12 mouse cellular contexts compared by ENCODE assay signal in genomic region chr5:124166741-124167140, GRCm38 (mm10). TPM values are rescaled to one million over a fixed set of nuclear protein-coding genes. Genes with fewer than 3 reads are reported as not detected.
A peak's percentile ranks its signal among the peaks of the same experiment; 100 is the strongest.
DNase-seq lines count a peak whose midpoint lies in the region; ATAC-seq lines count a peak whose summit lies in the region.
"Had no signal": no experiment of that assay in that cellular context is flagged by ENCODE, and none has a peak within 500 bp of the region (broad histone marks: within the 10 kb centered on the region; RNA-seq: fewer than 3 reads in every experiment).

No protein-coding gene starts in this region.

- peaks cover 79% of the 10 kb centered on the region for H3K4me1 ChIP-seq in heart, embryonic 16.5 days (ENCODE audit: control insufficient read depth, insufficient read depth, low read length)
- H3K4me1 ChIP-seq in limb, embryonic 12.5 days (replicated peaks) = peaks cover 53% of the 10 kb centered on the region

- no peaks in the 10 kb centered on the region for H3K27me3 ChIP-seq in heart, embryonic 16.5 days (ENCODE audit: control insufficient read depth, insufficient read depth, low read length)
- no peaks in the 10 kb centered on the region for H3K27me3 ChIP-seq in limb, embryonic 12.5 days

- H3K4me3 ChIP-seq in heart, embryonic 16.5 days (ENCODE audit: low read length) = no peak overlapping the region
- no peak overlapping the region for H3K4me3 ChIP-seq in limb, embryonic 12.5 days (replicated peaks)

- DNase-seq in cerebellum, adult 11 months = peak; percentile 63
- no peak for DNase-seq in heart, postnatal 25 days (ENCODE audit: low spot score)
- peak; percentile 75 to 76 for DNase-seq in cerebellum, postnatal 25 days
- DNase-seq in frontal cortex, postnatal 10 days (ENCODE audit: low spot score in 2 of 2) = no peak
- no peak for DNase-seq in ovary, postnatal 36 days (ENCODE audit: low spot score)
- DNase-seq: liver had no signal

- H3K27ac ChIP-seq in heart, embryonic 16.5 days (ENCODE audit: low read length) = peak overlapping the region; percentile 88
- peak overlapping the region; percentile 82; the same call in 1 of the 2 replicates for H3K27ac ChIP-seq in limb, embryonic 12.5 days
- H3K27ac ChIP-seq: macrophage had no signal

- intact Hi-C loops in heart, postnatal 25 days (cut with DNase I) = no loop called here

- H3K9me3 ChIP-seq in heart, embryonic 16.5 days (replicated peaks; ENCODE audit: control insufficient read depth, low read length) = no peaks in the 10 kb centered on the region
- H3K9me3 ChIP-seq in limb, embryonic 12.5 days = no peaks in the 10 kb centered on the region
- H3K9me3 ChIP-seq: G1E had no signal

- no peak for ATAC-seq in cerebellum, adult (ENCODE audit: insufficient number of reproducible peaks, low FRiP score, low TSS enrichment)
- no peak for ATAC-seq in heart, embryonic 16.5 days (replicated peaks; ENCODE audit: extremely low read depth, insufficient read depth, low FRiP score)
- ATAC-seq in limb, embryonic 12.5 days (ENCODE audit: insufficient number of reproducible peaks, insufficient read depth, low FRiP score, low TSS enrichment, low read depth) = no peak
- ATAC-seq: inflammation-experienced regulatory T-cells, adult 6 months had no signal

- no peak overlapping the region for H3K4me2 ChIP-seq in heart, embryonic 16.5 days (ENCODE audit: low read depth, low read length)
- H3K4me2 ChIP-seq in limb, embryonic 12.5 days = no peak overlapping the region

- H3K36me3 ChIP-seq in heart, embryonic 16.5 days (ENCODE audit: control insufficient read depth, insufficient read depth) = no peaks in the 10 kb centered on the region
- H3K36me3 ChIP-seq in limb, embryonic 12.5 days = no peaks in the 10 kb centered on the region

- no peak overlapping the region for H3K9ac ChIP-seq in heart, embryonic 16.5 days (ENCODE audit: low read length)
- no peak overlapping the region for H3K9ac ChIP-seq in limb, embryonic 12.5 days (replicated peaks)

RNA-seq across cellular contexts. Expression of gene Arl6ip4, which starts 50.9 kb away (rescaled TPM):
- polyA plus RNA-seq in heart, embryonic 16.5 days (2015; fragmentation: Nextera tagmentation; extraction: Ambion mirVana) = 72.6 and 78.1 TPM in 2 replicates
- 10 to 100 TPM; 36.2 to 43.0 TPM for total RNA-seq in heart, postnatal 25 days (2021)
- polyA plus RNA-seq in limb, embryonic 12.5 days (2016; fragmentation: Nextera tagmentation; extraction: Ambion mirVana) = 117 and 127 TPM in 2 replicates

RNA-seq across cellular contexts. Expression of gene Ogfod2, which starts 54.6 kb away (rescaled TPM):
- polyA plus RNA-seq in heart, embryonic 16.5 days (2015; fragmentation: Nextera tagmentation; extraction: Ambion mirVana) = 21.3 and 24.2 TPM in 2 replicates
- total RNA-seq in heart, postnatal 25 days (2021) = 10 to 100 TPM; 12.5 to 13.9 TPM
- polyA plus RNA-seq in limb, embryonic 12.5 days (2016; fragmentation: Nextera tagmentation; extraction: Ambion mirVana) = 13.9 and 18.5 TPM in 2 replicates

Comparison
In these comparisons a context has a peak if more than half of its experiments do, and no peak if none do; other contexts are left out.
1. DNase-seq: peak in cerebellum, adult 11 months (single experiment) and cerebellum, postnatal 25 days (2 of 2); none in heart, postnatal 25 days (single experiment), frontal cortex, postnatal 10 days (0 of 2) and ovary, postnatal 36 days (single experiment).